Mouse (Mus musculus) CH12.LX (cell line): Measurements from ENCODE around the gene Ccdc144b.

ENCODE experiments used
- CTCF ChIP-seq, 2 experiments: IDR thresholded peaks in 1 of 2; conservative IDR thresholded peaks in 1 of 2; 2 replicates each; pipeline ENCODE4 v1.5.1; 2011 to 2012; ENCODE audit warnings: low read depth in 2 of 2, low read length in 2 of 2, improper control_type of control experiment in 1 of 2, inconsistent platforms in 1 of 2, mild to moderate bottlenecking in 1 of 2, moderate library complexity in 1 of 2
- EP300 ChIP-seq: IDR thresholded peaks from 2 replicates; pipeline ENCODE4 v1.6.1; 2011; ENCODE audit warnings: low read length, improper control_type of control experiment
- HCFC1 ChIP-seq: IDR thresholded peaks from 2 replicates; pipeline ENCODE4 v1.6.1; 2012; ENCODE audit warnings: low read depth, mild to moderate bottlenecking, inconsistent platforms, low read length, improper control_type of control experiment
- POLR2A ChIP-seq: IDR thresholded peaks from 2 replicates; pipeline ENCODE4 v1.6.1; 2011; ENCODE audit warnings: low read depth, mild to moderate bottlenecking, improper control_type of control experiment, low read length
- POLR2AphosphoS2 ChIP-seq: IDR thresholded peaks from 2 replicates; pipeline ENCODE4 v1.6.1; 2011; ENCODE audit warnings: low read depth, low read length, improper control_type of control experiment
- RAD21 ChIP-seq: IDR thresholded peaks from 2 replicates; pipeline ENCODE4 v1.6.1; 2011; ENCODE audit warnings: low read depth, mild to moderate bottlenecking, low read length, improper control_type of control experiment, moderate library complexity
- RCOR1 ChIP-seq: conservative IDR thresholded peaks from 2 replicates; pipeline ENCODE4 v1.6.1; 2012; ENCODE audit warnings: low read depth, mild to moderate bottlenecking, inconsistent platforms, low read length, improper control_type of control experiment
- TBP ChIP-seq: conservative IDR thresholded peaks from 2 replicates; pipeline ENCODE4 v1.6.1; 2011; ENCODE audit warnings: low read depth, low read length, improper control_type of control experiment
- TCF12 ChIP-seq: IDR thresholded peaks from 2 replicates; pipeline ENCODE4 v1.6.1; 2014; ENCODE audit warnings: low read depth, mild to moderate bottlenecking, inconsistent platforms, low read length, improper control_type of control experiment
- ZC3H11A ChIP-seq: IDR thresholded peaks from 2 replicates; pipeline ENCODE4 v1.6.1; 2012; ENCODE audit warnings: low read depth, mild to moderate bottlenecking, inconsistent platforms, low read length, improper control_type of control experiment

DNA sequence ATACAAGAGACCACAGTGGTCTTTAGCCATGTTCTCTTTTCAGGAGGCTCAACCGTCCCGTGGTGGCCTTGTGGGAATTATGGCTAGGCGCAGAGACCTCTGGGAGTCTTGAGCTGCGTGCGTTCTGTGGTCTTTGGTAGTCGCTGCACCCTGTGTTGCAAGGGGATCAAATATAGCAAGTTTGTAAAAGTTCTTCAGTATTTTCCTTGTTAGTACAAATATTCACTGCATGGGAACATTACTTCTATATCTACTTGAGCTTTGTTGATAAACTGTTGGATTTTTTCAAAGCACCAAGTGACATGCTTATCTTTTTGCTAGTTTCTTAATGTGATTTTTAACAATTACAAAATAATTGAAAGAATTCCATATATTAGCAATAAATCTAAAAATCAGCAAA is at the start of gene Ccdc144b:
- TF ChIP-seq TBP (no peak), POLR2A (no peak), RCOR1 (no peak), ZC3H11A (no peak), RAD21 (no peak), CTCF (conservative IDR thresholded peaks at IDR 0.05 in 1 of 2, IDR thresholded peaks at IDR 0.05 in 1 of 2; ENCODE audit: low read depth in 2 of 2, low read length in 2 of 2) (no peak), POLR2AphosphoS2 (no peak), TCF12 (no peak), HCFC1 (no peak), EP300 (no peak)
